17 mouse cellular contexts compared by ENCODE assay signal in the genomic region with DNA sequence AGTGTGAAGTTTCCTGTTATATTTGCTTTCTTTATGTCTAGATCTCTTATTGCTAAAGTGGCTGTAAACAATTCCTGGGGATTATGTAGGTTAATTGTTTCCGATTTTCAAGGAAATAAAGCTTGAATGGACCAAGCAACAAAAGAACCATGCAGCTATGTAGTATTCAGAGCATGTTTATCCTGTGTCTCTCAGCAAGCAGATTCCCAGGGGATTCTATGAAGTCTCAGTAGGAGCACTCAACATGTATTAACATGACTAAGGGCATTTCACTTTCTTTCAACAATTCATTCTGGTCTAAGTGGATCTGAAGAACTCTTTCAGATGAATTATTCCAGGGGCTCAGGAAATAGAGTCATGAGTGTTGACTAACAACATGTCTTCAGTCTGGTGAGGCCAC.
"Had no signal": no experiment of that assay in that cellular context is flagged by ENCODE, and none has a peak within 500 bp of the region (broad histone marks: within the 10 kb centered on the region; RNA-seq: fewer than 3 reads in every experiment).

No protein-coding gene starts in this region.

- H3K27me3 ChIP-seq: midbrain, embryonic 15.5 days; neural tube, embryonic 13.5 days; neural tube, embryonic 15.5 days; stomach, embryonic 15.5 days had no signal

- H3K27ac ChIP-seq: liver, embryonic 14.5 days; midbrain, embryonic 10.5 days; midbrain, embryonic 15.5 days; neural tube, embryonic 13.5 days; neural tube, embryonic 15.5 days; stomach, embryonic 15.5 days; stomach, postnatal 0 days had no signal

- DNase-seq: lung, adult 18-20 months; lung, embryonic 14.5 days; lung, postnatal 10 days; lung, postnatal 4 days; right cerebral cortex, adult 18-20 months; right cerebral cortex, postnatal 14 days; thymus, adult 2 months; thymus, postnatal 25 days; thymus, postnatal 4 days had no signal

- H3K9me3 ChIP-seq: midbrain, embryonic 10.5 days; midbrain, embryonic 15.5 days; neural tube, embryonic 13.5 days; neural tube, embryonic 15.5 days; stomach, embryonic 15.5 days had no signal

- ATAC-seq: midbrain, embryonic 15.5 days had no signal

- H3K36me3 ChIP-seq: midbrain, embryonic 10.5 days; midbrain, embryonic 15.5 days; neural tube, embryonic 13.5 days; neural tube, embryonic 15.5 days; stomach, embryonic 15.5 days had no signal

- H3K9ac ChIP-seq: liver, embryonic 14.5 days; lung, embryonic 14.5 days; midbrain, embryonic 15.5 days; neural tube, embryonic 13.5 days; neural tube, embryonic 15.5 days; stomach, embryonic 15.5 days had no signal

- H3K4me1 ChIP-seq: midbrain, embryonic 10.5 days; midbrain, embryonic 15.5 days; neural tube, embryonic 13.5 days; neural tube, embryonic 15.5 days; stomach, embryonic 15.5 days had no signal

- H3K4me2 ChIP-seq: lung, embryonic 14.5 days; midbrain, embryonic 15.5 days; neural tube, embryonic 13.5 days; neural tube, embryonic 15.5 days; stomach, embryonic 15.5 days had no signal

- H3K4me3 ChIP-seq: midbrain, embryonic 10.5 days; midbrain, embryonic 15.5 days; myocyte; neural tube, embryonic 13.5 days; neural tube, embryonic 15.5 days; stomach, embryonic 15.5 days had no signal
